ENCODE assay signal across 8 mouse cellular contexts in the genomic region with DNA sequence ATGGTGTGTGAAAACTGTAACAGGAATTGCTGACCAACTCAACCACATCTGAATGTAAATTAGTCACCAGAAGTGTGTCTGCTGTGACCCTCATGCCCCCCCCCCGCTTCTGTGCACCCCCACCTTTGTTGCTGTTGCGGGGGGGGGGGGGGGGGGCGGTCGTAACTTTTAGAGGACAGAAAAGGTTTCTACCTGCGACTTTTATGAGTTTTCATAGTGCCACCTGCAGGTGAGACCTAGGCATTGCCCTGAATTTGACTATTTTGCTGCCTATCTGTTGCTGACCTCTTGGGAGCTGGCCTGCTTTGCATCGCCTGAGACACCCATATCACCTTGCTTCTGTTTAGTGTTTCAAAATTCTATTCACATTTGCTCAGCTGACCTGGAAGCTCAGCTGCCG. TPM values are rescaled to one million over a fixed set of nuclear protein-coding genes. Genes with fewer than 3 reads are reported as not detected.
A peak's percentile ranks its signal among the peaks of the same experiment; 100 is the strongest.
DNase-seq lines count a peak whose midpoint lies in the region; ATAC-seq and TF ChIP-seq lines count a peak whose summit lies in the region.

No protein-coding gene starts in this region.

- no peak overlapping the region for H3K9ac ChIP-seq in midbrain, embryonic 14.5 days (replicated peaks; ENCODE audit: low read length)
- H3K9ac ChIP-seq in midbrain, embryonic 13.5 days (replicated peaks), result no peak overlapping the region

- peak; percentile 52 to 53 for DNase-seq in adrenal gland, adult 18-20 months (ENCODE audit: low spot score in 2 of 2)
- DNase-seq in adrenal gland, adult 8-10 months, result no peak
- peak; percentile 76 for DNase-seq in midbrain, embryonic 14.5 days
- peak; percentile 75 to 83 for DNase-seq in cerebellum, adult 2 months
- DNase-seq in kidney, adult 9 months, result peak; percentile 80
- peak; percentile 83 for DNase-seq in lung, postnatal 36 days
- DNase-seq in thymus, postnatal 0 days (ENCODE audit: low spot score), result peak; percentile 65

- peaks cover 6% of the 10 kb centered on the region; the same call in 1 of the 2 replicates for H3K4me1 ChIP-seq in midbrain, embryonic 14.5 days (ENCODE audit: control insufficient read depth, insufficient read depth, low read length)
- H3K4me1 ChIP-seq in midbrain, embryonic 13.5 days (replicated peaks), result peaks cover 6% of the 10 kb centered on the region
- peaks cover 3% of the 10 kb centered on the region; the same call in 1 of the 2 replicates for H3K4me1 ChIP-seq in cerebellum, adult 2 months (ENCODE audit: control insufficient read depth, insufficient read depth, low read length)

- H3K36me3 ChIP-seq in midbrain, embryonic 14.5 days (ENCODE audit: control insufficient read depth, insufficient read depth, low read length), result no peaks in the 10 kb centered on the region
- H3K36me3 ChIP-seq in midbrain, embryonic 13.5 days, result no peaks in the 10 kb centered on the region

- ATAC-seq in midbrain, embryonic 14.5 days (ENCODE audit: low FRiP score, low TSS enrichment), result no peak
- ATAC-seq in midbrain, embryonic 13.5 days, result no peak

- peak; percentile 74 for TF ChIP-seq CTCF in cerebellum, adult 2 months (IDR thresholded peaks at IDR 0.05; ENCODE audit: borderline replicate concordance, insufficient read depth, low read depth, low read length)

- WGBS in midbrain, embryonic 14.5 days, result 8% methylated on average over 7 of the region's 7 CpGs
- WGBS in midbrain, embryonic 13.5 days, result 17% methylated on average over 6 of the region's 7 CpGs
- 5% methylated on average over 7 of the region's 7 CpGs for WGBS in cerebellum, adult 2 months

- no peaks in the 10 kb centered on the region for H3K27me3 ChIP-seq in midbrain, embryonic 14.5 days (ENCODE audit: control insufficient read depth, insufficient read depth, low read length)
- 0 out of 2 replicates have a peak, but pooled peaks cover 3% of the 10 kb centered on the region for H3K27me3 ChIP-seq in midbrain, embryonic 13.5 days
- H3K27me3 ChIP-seq in cerebellum, adult 2 months (ENCODE audit: control insufficient read depth, insufficient read depth, low read length), result no peaks in the 10 kb centered on the region

- no peak for TF ChIP-seq POLR2A in cerebellum, adult 2 months (IDR thresholded peaks at IDR 0.05; ENCODE audit: borderline replicate concordance, insufficient read depth, low read length)

- no peak overlapping the region for H3K4me3 ChIP-seq in midbrain, embryonic 14.5 days (replicated peaks; ENCODE audit: low read depth, low read length)
- H3K4me3 ChIP-seq in midbrain, embryonic 13.5 days (replicated peaks), result no peak overlapping the region
- H3K4me3 ChIP-seq in cerebellum, adult 2 months (replicated peaks; ENCODE audit: insufficient read depth, low read depth, low read length), result no peak overlapping the region

- no peaks in the 10 kb centered on the region for H3K9me3 ChIP-seq in midbrain, embryonic 14.5 days (ENCODE audit: control insufficient read depth, low read length)
- no peaks in the 10 kb centered on the region for H3K9me3 ChIP-seq in midbrain, embryonic 13.5 days

- H3K4me2 ChIP-seq in midbrain, embryonic 14.5 days (ENCODE audit: low read length), result no peak overlapping the region
- no peak overlapping the region for H3K4me2 ChIP-seq in midbrain, embryonic 13.5 days (replicated peaks)

- no peak overlapping the region for H3K27ac ChIP-seq in midbrain, embryonic 14.5 days (replicated peaks; ENCODE audit: low read depth, low read length)
- no peak overlapping the region for H3K27ac ChIP-seq in midbrain, embryonic 13.5 days
- no peak overlapping the region for H3K27ac ChIP-seq in cerebellum, adult 2 months (ENCODE audit: insufficient read depth, low read length)

RNA-seq across cellular contexts. Expression of a gene that starts 6.1 kb away (rescaled TPM):
- 100 to 1,000 TPM in 1 of 2 experiments, 10 to 100 TPM in 1; 97.2 to 132 TPM for total RNA-seq in adrenal gland, adult 18-20 months (2021)
- total RNA-seq in adrenal gland, adult 8-10 months (2022), result 100 to 1,000 TPM; 136 to 165 (median 160) TPM
- 113 and 135 TPM in 2 replicates for polyA plus RNA-seq in midbrain, embryonic 14.5 days (2014; fragmentation: Nextera tagmentation; extraction: Ambion mirVana)
- polyA plus RNA-seq in midbrain, embryonic 13.5 days (2015; fragmentation: Nextera tagmentation; extraction: Ambion mirVana), result 165 and 176 TPM in 2 replicates
- polyA plus RNA-seq in cerebellum, adult 2 months (2012; rRNA removed), result 132 and 149 TPM in 2 replicates
- 143 and 144 TPM in 2 replicates for polyA plus RNA-seq in thymus, postnatal 0 days (2015; fragmentation: Nextera tagmentation; extraction: Ambion mirVana)

RNA-seq across cellular contexts. Expression of a gene that starts 50.7 kb away (rescaled TPM):
- total RNA-seq in adrenal gland, adult 18-20 months (2021), result 10 to 100 TPM; 57.3 to 70.3 TPM
- total RNA-seq in adrenal gland, adult 8-10 months (2022), result 100 to 1,000 TPM in 2 of 4 experiments, 10 to 100 TPM in 2; 83.2 to 102 (median 95.5) TPM
- 15.2 and 20.9 TPM in 2 replicates for polyA plus RNA-seq in midbrain, embryonic 14.5 days (2014; fragmentation: Nextera tagmentation; extraction: Ambion mirVana)
- polyA plus RNA-seq in midbrain, embryonic 13.5 days (2015; fragmentation: Nextera tagmentation; extraction: Ambion mirVana), result 29.9 and 31.0 TPM in 2 replicates
- 54.2 and 57.4 TPM in 2 replicates for polyA plus RNA-seq in cerebellum, adult 2 months (2012; rRNA removed)
- polyA plus RNA-seq in thymus, postnatal 0 days (2015; fragmentation: Nextera tagmentation; extraction: Ambion mirVana), result 8.3 and 9.5 TPM in 2 replicates
